Mouse (Mus musculus) spleen, adult 10 weeks (tissue): Measurements from ENCODE around the gene Pabpc5. TPM values are rescaled to one million over a fixed set of nuclear protein-coding genes. Genes with fewer than 3 reads are reported as not detected.

Source experiments
- polyA plus RNA-seq: library from polyadenylated mRNA; stranded (reverse); fragments of 350-450 nt; fragmentation: Illumina TruSeq; extraction: RNeasy Lipid Tissue Mini Kit (QIAGEN cat#74804); gene quantifications from one replicate; pipeline ENCODE4 v1.2.3, GENCODE M21; 2015; ENCODE audit warnings: low replicate concordance; ENCODE audit not compliant: insufficient read depth

The Pabpc5 gene
- polyA plus RNA-seq, result not detected

DNA sequence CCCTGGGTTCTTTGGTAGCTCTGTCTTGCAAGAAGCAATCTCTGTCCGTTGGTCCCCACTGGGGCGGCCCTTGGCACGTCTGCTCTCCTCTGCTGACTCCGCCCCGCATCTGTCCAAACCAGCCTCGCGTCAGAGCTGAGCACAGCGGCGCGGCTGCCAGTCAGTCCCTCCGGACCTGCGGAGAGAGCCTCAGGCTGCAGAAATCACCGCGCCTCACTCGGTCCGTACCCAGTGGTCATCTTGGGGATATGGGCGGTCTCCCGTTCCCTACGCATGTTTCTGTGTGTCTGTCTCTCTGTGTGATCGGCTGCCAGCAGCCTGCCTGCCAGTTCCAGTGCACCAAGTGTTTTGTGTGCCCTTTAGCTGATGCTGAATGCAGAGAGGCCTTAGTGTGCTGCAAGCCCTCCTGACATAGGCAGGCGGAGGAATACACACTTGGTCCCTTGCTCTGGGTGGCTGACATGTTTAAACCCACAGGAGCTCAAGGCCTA lies at the start of gene Pabpc5:
Pabpc5 (plus strand) TSS at position 116 of the 491 bp plus-strand sequence.

